Mouse (Mus musculus): ENCODE data around the gene Skp2. TPM values are rescaled to one million over a fixed set of nuclear protein-coding genes. Genes with fewer than 3 reads are reported as not detected.
A peak's percentile ranks its signal among the peaks of the same experiment; 100 is the strongest.

Gene Skp2
- polyA plus RNA-seq, 1 experiment from 2014 or later, result 29.0 TPM

DNA sequence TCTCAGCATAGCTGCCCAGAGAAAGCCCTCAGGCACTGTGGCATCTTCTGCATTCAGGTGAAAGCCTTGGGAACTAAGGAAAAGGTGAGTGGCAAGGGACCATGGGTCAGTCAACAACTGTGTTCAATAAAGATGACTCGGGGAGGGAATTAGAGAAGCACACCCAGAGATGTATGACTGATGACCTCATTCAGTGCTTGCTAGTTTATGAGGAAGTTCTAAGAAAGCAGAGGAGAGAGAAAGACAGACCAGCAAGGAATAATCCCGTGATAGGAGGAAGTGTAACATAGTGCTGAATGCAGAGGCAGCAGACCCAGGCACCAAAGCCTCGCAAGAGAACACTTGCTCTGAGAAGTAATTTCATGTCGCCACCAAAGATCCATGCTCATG lies 23.7 kb downstream of the Skp2 start:
- DNase-seq (ENCODE audit: low spot score), result no peak
- TF ChIP-seq CTCF (IDR thresholded peaks at IDR 0.05; ENCODE audit: low read depth), result no peak

DNA sequence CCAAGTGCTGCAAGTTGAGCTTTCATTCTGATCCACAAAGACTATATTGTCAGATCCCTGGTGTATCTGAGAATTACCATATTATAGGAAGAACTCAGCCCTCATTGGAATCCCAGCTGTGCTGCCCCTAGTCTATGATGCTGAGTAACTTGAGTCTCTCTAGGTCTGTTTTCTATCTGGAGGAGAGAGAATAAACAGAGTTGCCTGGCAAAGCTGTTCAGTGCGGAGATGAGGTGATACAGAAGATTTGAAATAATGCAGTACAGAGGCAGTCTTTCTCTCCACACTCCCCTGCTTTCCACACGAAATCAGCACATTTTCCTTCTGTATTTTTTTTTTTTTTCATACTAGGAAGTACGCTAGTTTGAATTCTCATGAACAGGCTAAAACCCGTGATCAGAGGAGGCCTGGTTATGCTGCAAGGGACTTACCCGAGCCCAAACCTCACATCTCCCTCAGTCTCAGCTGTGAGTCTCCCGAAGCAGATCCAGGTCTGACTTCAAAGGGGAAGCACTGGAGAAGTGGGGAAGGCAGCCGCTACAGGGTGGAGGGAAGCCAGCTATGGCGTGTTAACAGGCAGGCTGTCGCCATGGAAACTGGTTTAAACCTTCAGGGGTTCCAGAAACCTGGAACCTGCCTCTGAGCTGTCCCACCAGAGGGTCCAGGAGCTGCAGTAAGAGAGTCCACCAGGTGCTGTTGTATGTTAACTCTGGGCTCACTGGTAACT lies 24.3 kb downstream of the Skp2 start:
- DNase-seq (ENCODE audit: low spot score) (no peak), ATAC-seq (replicated peaks; ENCODE audit: low FRiP score, low read depth) (no peak)
- no peaks in the 10 kb centered on the region for H3K27me3 ChIP-seq (ENCODE audit: insufficient read depth, low read length)
- H3K9ac ChIP-seq (ENCODE audit: low read depth, low read length), result no peak overlapping the region
- no peak overlapping the region for H3K27ac ChIP-seq
- 71% methylated on average over 9 of the region's 9 CpGs for WGBS
- no peak overlapping the region for H3K4me3 ChIP-seq (replicated peaks; ENCODE audit: low read depth, low read length)
- peaks cover 19% of the 10 kb centered on the region for H3K36me3 ChIP-seq (ENCODE audit: insufficient read depth, low read length)
- H3K4me2 ChIP-seq (ENCODE audit: low read length), result no peak overlapping the region
- TF ChIP-seq CTCF (IDR thresholded peaks at IDR 0.05; ENCODE audit: low read depth), result no peak
- H3K9me3 ChIP-seq (replicated peaks; ENCODE audit: low read length), result no peaks in the 10 kb centered on the region
- no peaks in the 10 kb centered on the region; the same call in 1 of the 2 replicates for H3K4me1 ChIP-seq (replicated peaks; ENCODE audit: insufficient read depth, low read length)

More for the DNA sequence above, 23.7 kb downstream of the Skp2 start:
- WGBS, result 78% methylated on average over 4 of the region's 4 CpGs
- Histone ChIP-seq H3K9ac (ENCODE audit: low read depth, low read length) (no peak overlapping the region), H3K4me3 (replicated peaks; ENCODE audit: low read depth, low read length) (no peak overlapping the region), H3K36me3 (ENCODE audit: insufficient read depth, low read length) (peaks cover 16% of the 10 kb centered on the region), H3K27ac (no peak overlapping the region), H3K4me2 (ENCODE audit: low read length) (no peak overlapping the region), H3K4me1 (replicated peaks; ENCODE audit: insufficient read depth, low read length) (no peaks in the 10 kb centered on the region; the same call in 1 of the 2 replicates), H3K9me3 (replicated peaks; ENCODE audit: low read length) (no peaks in the 10 kb centered on the region), H3K27me3 (ENCODE audit: insufficient read depth, low read length) (no peaks in the 10 kb centered on the region)
- no peak for ATAC-seq (replicated peaks; ENCODE audit: low FRiP score, low read depth)

DNA sequence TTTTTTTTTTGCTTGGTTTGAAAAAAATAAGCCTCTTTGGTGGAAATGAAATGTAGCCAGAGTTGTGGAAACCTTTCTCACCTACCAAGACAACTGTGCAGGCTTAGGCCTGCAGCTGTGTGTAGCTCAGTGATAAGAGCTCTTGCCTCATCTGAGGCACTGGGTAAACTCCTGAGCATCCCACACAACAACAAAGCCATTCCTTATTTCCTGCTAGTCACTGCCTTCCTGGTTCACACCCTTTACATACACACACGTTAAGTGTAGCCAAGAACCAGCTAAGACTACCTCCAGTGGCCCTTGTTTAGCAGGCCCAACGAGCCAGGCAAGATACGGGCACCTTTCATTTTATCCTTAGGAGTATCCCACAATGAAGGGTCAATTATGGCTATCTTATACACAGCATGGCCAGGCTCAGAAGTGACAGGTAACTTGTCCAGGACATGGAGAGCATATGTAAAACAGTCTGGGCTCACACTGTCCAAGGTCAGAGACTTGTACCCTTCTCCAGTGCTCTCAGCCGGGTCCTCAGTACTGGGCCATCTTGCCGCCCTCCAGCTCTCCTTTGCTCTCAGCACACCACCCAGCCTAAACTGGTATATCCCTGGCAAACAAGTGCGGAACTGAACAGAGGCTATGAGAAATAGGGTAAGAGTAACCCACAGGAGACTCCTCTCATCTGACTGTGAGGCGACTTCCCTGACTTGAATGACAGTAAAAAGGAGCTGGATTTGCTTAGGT lies 28.0 kb downstream of the Skp2 start:
- TF ChIP-seq CTCF (IDR thresholded peaks at IDR 0.05; ENCODE audit: low read depth), result no peak
- H3K36me3 ChIP-seq (ENCODE audit: insufficient read depth, low read length), result peaks cover 31% of the 10 kb centered on the region
- no peak overlapping the region for H3K27ac ChIP-seq
- no peak overlapping the region for H3K9ac ChIP-seq (ENCODE audit: low read depth, low read length)
- DNase-seq (ENCODE audit: low spot score) (no peak), ATAC-seq (replicated peaks; ENCODE audit: low FRiP score, low read depth) (no peak)
- 86% methylated on average over 7 of the region's 7 CpGs for WGBS
- H3K4me3 ChIP-seq (replicated peaks; ENCODE audit: low read depth, low read length), result no peak overlapping the region
- no peaks in the 10 kb centered on the region for H3K27me3 ChIP-seq (ENCODE audit: insufficient read depth, low read length)
- H3K4me2 ChIP-seq (ENCODE audit: low read length), result no peak overlapping the region
- no peaks in the 10 kb centered on the region for H3K9me3 ChIP-seq (replicated peaks; ENCODE audit: low read length)
- no peaks in the 10 kb centered on the region for H3K4me1 ChIP-seq (replicated peaks; ENCODE audit: insufficient read depth, low read length)

DNA sequence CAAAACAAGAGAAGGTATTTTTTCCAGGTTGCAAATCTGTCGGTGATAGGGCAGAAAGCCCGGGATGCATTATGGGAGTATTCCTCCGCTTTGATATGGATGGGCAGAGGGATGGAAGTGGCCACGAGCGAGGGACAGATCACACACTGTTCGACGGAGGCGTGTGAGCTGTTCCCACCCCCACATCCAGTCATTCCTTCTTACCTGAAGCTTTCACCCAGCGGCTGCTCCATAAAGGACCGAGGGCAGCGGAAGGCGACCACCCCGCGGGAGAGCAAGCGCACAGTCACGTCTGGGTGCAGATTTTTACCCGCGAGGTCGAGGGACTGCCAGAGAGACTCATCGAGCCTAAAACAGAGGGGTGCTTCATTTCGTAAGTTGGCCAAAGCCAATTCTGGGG lies 30.4 kb downstream of the Skp2 start:
- no peak overlapping the region for H3K9ac ChIP-seq (ENCODE audit: low read depth, low read length)
- no peak overlapping the region for H3K4me2 ChIP-seq (ENCODE audit: low read length)
- no peaks in the 10 kb centered on the region for H3K9me3 ChIP-seq (replicated peaks; ENCODE audit: low read length)
- peaks cover 35% of the 10 kb centered on the region for H3K36me3 ChIP-seq (ENCODE audit: insufficient read depth, low read length)
- H3K27me3 ChIP-seq (ENCODE audit: insufficient read depth, low read length), result no peaks in the 10 kb centered on the region
- DNase-seq (ENCODE audit: low spot score) (no peak), ATAC-seq (replicated peaks; ENCODE audit: low FRiP score, low read depth) (no peak)
- no peak overlapping the region for H3K4me3 ChIP-seq (replicated peaks; ENCODE audit: low read depth, low read length)
- 91% methylated on average over 21 of the region's 21 CpGs for WGBS
- H3K27ac ChIP-seq, result no peak overlapping the region
- H3K4me1 ChIP-seq (replicated peaks; ENCODE audit: insufficient read depth, low read length), result no peaks in the 10 kb centered on the region
- TF ChIP-seq CTCF (IDR thresholded peaks at IDR 0.05; ENCODE audit: low read depth), result no peak

DNA sequence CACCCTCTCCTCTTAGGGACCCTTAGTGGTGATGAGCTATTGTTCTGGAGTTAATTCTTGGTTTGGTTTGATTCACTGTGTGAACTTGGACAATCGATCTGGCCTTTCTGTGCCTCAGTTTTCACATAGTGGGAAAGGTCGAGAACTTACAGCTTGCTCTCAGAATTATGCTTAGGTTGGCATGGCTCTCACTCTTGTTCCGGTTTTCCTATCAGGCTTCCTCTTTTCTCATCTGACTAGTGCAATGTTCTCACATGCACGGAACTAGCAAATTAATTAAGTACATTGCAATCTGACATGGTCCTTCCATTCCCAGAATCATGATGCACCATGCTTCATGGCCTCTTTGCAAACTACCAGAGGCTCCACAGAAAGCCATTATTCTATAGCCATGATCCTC lies 32.2 kb downstream of the Skp2 start:
- Histone ChIP-seq H3K36me3 (ENCODE audit: insufficient read depth, low read length) (peaks cover 42% of the 10 kb centered on the region; the same call in 1 of the 2 replicates), H3K9ac (ENCODE audit: low read depth, low read length) (no peak overlapping the region), H3K27ac (no peak overlapping the region), H3K27me3 (ENCODE audit: insufficient read depth, low read length) (no peaks in the 10 kb centered on the region), H3K4me1 (replicated peaks; ENCODE audit: insufficient read depth, low read length) (no peaks in the 10 kb centered on the region), H3K4me3 (replicated peaks; ENCODE audit: low read depth, low read length) (no peak overlapping the region), H3K4me2 (ENCODE audit: low read length) (no peak overlapping the region), H3K9me3 (replicated peaks; ENCODE audit: low read length) (no peaks in the 10 kb centered on the region)
- 88% methylated on average over 4 of the region's 4 CpGs for WGBS
- DNase-seq (ENCODE audit: low spot score) (no peak), ATAC-seq (replicated peaks; ENCODE audit: low FRiP score, low read depth) (no peak)
- TF ChIP-seq CTCF (IDR thresholded peaks at IDR 0.05; ENCODE audit: low read depth), result no peak

DNA sequence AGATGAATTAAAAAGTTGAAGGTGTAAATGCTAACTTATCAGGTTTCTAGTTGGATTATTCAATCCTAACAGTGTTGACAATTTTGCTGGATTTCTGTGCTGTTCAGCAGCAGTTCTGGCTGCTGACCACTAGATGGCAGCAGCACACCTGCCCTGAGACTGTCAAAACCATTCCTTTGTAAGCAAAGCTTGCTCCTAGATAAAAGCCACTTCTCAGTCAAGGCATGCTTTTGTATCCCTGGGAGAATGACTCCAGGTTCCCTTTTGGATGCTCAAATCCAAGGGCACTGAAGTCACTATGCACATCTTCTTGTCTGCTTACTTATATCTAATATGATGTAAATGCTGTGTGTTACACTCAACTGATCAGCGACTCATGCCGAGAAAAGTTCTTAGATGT lies 35.1 kb downstream of the Skp2 start:
- DNase-seq (ENCODE audit: low spot score) (peak; percentile 81), ATAC-seq (replicated peaks; ENCODE audit: low FRiP score, low read depth) (no peak; the same call in 1 of the 2 replicates)
- 92% methylated on average over 2 of the region's 2 CpGs for WGBS
- no peaks in the 10 kb centered on the region for H3K9me3 ChIP-seq (replicated peaks; ENCODE audit: low read length)
- peaks cover 35% of the 10 kb centered on the region for H3K36me3 ChIP-seq (ENCODE audit: insufficient read depth, low read length)
- H3K4me3 ChIP-seq (replicated peaks; ENCODE audit: low read depth, low read length), result no peak overlapping the region
- H3K4me2 ChIP-seq (ENCODE audit: low read length), result no peak overlapping the region
- TF ChIP-seq CTCF (IDR thresholded peaks at IDR 0.05; ENCODE audit: low read depth), result peak; percentile 98
- H3K27me3 ChIP-seq (ENCODE audit: insufficient read depth, low read length), result no peaks in the 10 kb centered on the region
- H3K4me1 ChIP-seq (replicated peaks; ENCODE audit: insufficient read depth, low read length), result no peaks in the 10 kb centered on the region
- H3K9ac ChIP-seq (ENCODE audit: low read depth, low read length), result no peak overlapping the region
- no peak overlapping the region for H3K27ac ChIP-seq

All from kidney, postnatal 0 days (tissue).